Mouse (Mus musculus) heart, adult 8-10 months (tissue): ENCODE results near the gene Blvrb. TPM values are rescaled to one million over a fixed set of nuclear protein-coding genes. Genes with fewer than 3 reads are reported as not detected.
A peak's percentile ranks its signal among the peaks of the same experiment; 100 is the strongest.
"Not testable (repeated sequence)": the region's sequence is repeated elsewhere in the genome, so short reads cannot be mapped to it uniquely, and the experiment has no call there.

Source experiments
- DNase-seq: peaks from one replicate; pipeline ENCODE4 v3.0.0; 2022; ENCODE audit warnings: low spot score
- total RNA-seq, 4 experiments: library from RNA; stranded (reverse); gene quantifications; 2 replicates each; pipeline ENCODE4 v1.2.4; 2022

Gene Blvrb
- total RNA-seq, 4 experiments from 2014 or later: 27.7 to 29.2 (median 29.0) TPM

DNA sequence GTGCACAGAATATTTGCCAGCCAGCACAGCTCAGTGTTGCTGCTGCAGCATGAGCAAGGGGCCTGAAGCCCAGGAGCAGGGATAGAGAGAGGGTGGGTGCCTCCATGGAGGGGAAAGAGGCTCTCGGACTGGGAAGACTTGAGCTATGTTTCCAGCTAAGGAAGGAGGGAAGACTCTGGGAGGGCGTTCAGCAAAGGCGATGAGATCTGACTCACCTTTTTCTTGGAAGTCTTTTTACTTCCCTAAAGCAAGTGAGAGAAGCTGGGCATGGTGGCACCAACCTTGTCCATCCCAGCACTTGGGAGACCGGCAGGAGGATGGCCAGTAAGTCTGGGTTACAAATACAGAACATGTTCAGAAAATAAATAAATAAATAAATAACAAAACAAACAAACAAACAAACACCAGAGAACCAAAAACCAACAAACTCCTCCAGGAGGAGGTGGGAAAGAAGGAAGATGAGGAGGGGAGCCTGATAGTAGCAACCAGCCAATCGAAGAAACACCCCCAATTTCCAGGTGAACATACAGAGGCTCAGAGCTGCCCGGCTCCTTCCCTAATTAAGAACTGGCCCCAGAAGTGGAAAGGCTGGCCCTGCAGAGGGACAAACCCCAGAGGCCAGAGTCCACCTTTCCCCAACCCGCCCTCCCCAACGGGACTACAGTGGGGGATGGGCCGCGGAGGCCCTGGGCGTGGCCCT lies 33.3 kb downstream of the Blvrb start:
- no peak for DNase-seq

DNA sequence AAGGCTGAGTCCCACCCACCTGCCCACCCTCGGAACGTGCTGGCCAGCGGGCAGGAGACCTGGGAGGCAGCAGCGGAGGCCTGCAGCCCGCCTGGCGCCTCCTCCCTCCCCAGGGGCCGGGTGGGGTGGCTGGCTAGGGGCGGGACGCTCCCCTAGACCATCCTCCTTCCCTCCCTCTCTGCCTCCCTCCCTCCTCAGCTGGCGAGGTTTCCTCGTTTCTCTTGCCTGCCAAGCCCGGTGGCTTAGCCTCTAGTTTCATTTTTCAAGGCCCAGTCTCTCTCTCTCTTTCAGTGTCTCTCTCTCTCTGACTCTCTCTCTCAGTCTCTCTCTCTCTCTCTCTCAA lies 33.8 kb downstream of the Blvrb start:
- peak; percentile 89 for DNase-seq

DNA sequence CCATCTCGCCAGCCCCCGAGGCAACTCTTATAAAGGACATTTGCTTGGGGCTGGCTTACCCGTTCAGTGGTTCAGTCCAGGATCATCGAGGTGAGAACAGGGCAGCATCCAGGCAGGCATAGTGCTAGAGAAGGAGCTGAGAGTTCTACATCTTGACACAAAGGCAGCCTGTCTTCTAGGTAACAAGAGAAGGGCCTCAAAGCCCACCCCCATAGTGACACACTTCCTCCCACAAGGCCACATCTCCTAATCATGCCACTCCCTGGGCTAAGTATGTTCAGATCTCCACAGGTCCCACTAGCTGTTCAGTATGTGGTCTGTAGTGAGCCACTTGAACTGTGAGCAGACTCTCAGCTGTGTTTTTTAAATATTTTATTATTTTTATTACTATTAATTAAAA lies 36.1 kb downstream of the Blvrb start:
- no peak for DNase-seq

DNA sequence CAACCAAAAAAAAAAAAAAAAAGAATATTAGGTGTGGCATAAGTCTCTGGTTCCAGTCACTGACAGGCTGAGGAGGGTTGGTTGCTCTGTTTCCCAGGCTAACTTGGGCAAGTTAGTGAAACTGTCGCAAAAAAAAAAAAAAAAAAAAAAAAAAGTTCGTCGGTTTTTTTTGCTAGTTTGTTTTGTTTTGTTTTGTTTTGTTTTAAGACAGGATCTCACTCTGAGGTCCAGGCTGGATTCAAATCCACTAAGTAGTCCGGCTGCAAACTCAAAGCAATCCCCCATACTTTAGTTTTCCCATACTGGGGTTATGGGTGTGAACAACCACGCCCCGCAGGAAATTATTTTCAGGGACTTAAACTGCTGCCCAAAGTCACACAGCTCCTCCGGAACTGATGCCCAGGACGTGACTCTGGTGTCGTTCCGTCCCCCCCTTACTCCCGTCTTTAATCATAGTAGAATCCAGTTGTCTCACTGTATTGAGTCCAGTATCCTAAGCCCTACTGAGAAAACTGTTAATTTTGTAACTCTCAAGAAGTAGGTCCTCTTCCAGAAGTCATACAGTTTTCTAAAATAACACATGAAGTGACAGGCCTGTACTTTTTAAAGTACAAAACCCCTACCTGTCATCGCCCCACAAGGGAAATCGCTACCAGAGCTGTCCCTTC lies 38.5 kb downstream of the Blvrb start:
- peak; percentile 64 for DNase-seq

DNA sequence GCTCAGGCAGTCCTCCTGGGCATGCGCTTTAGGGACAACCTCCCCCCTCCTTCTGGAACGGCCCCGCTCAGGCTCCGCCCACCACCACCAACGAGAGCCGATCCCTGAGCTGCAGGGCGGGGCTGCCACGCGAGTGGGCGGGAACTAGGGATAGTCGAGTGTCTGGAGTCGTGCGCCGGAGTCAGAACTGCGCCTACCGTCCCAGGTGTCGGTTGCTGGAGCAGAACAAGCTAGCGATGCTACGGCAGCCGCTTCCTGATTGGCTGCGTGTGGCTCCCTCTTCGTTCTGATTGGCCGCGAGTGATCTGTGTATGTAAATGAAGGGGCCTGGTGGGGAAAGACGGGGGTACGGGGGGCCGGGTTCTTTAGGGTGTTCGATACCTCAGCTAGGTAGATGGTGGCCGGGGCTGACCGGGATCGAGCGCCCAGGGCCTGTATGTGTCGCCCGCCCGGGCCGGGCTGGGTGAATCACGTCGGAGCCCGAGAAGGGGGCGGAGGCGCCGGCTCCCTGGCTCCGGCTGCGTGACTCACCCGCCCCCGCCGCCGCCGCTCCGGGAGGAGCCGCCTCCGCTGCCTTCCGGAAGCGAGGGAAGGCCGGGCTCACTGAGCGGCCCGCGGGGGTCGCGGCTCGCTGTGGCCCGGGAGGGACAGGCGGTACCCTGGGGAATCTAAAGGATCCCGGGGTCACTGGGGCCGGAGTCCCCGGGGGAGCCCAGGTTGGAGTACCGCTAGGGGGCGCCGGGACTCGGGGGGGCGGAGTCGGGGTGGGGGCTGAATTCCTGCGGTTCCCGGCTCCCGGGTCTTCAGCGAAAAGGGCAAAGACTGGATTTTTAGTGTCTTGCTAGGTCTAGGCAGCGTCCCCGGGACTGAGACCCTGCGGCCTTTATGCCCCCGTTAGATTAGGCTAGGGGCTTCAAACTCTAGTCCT lies 39.3 kb downstream of the Blvrb start, which contains the start of gene Sertad1:
Gene Sertad1, plus strand, starts transcription at position 141 of the 928 bp plus-strand sequence.
- DNase-seq: peak; percentile 100

DNA sequence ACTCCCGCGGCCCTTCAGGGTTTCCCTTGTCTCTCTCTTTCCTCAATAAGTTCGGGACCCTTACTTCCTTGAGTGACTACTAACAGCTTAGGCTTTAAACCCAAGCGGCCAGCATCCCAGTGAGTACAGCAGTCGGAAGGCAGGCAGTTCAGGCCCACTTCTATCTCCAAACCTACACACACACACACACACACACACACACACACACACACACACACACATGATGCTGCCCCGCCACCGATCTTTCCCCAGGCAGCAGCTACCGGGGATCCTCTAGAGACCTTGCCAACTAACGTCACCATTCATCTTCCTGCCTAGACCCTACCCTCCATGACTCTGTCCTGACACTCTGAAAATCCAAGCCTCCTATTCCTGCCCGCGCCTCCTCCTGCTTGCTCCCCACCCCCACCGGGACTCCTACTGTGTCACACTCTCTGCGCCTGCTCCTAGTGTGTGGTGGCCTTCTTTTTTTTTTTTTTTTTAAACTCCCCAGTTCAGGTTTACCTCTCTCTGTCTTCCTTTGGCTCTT lies 40.0 kb downstream of the Blvrb start:
- DNase-seq: no peak

DNA sequence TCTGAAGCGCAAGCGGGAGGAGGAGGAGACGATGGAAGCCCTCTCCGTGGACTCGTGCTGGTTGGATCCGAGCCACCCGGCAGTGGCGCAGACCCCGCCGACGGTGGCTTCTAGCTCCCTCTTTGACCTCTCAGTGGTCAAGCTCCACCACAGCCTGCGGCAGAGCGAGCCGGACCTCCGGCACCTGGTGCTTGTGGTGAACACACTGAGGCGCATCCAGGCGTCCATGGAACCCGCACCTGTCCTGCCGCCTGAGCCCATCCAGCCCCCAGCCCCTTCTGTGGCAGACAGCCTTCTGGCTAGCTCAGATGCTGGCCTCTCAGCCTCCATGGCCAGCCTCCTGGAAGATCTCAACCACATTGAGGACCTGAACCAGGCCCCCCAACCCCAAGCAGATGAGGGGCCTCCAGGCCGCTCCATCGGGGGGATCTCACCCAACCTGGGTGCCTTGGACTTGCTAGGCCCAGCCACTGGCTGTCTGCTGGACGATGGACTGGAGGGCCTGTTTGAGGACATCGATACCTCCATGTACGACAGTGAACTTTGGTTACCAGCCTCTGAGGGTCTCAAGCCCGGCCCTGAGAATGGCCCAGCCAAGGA lies 41.6 kb downstream of the Blvrb start:
- no peak for DNase-seq

DNA sequence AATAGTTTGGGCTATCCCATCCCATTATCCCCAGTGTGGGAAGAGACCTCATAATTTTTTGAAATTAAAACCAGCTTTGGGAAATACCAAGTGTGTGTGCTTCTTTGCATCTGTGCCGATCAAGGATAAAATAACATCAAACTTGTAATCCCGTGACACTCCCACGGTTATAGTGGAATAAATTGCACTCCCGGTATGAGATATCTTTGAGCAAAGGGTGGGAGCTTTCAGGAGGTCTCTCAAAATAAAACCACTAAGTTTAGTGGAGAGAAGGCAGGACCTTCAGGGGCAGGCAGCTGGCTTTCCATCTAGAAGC lies 42.4 kb downstream of the Blvrb start:
- no peak for DNase-seq

DNA sequence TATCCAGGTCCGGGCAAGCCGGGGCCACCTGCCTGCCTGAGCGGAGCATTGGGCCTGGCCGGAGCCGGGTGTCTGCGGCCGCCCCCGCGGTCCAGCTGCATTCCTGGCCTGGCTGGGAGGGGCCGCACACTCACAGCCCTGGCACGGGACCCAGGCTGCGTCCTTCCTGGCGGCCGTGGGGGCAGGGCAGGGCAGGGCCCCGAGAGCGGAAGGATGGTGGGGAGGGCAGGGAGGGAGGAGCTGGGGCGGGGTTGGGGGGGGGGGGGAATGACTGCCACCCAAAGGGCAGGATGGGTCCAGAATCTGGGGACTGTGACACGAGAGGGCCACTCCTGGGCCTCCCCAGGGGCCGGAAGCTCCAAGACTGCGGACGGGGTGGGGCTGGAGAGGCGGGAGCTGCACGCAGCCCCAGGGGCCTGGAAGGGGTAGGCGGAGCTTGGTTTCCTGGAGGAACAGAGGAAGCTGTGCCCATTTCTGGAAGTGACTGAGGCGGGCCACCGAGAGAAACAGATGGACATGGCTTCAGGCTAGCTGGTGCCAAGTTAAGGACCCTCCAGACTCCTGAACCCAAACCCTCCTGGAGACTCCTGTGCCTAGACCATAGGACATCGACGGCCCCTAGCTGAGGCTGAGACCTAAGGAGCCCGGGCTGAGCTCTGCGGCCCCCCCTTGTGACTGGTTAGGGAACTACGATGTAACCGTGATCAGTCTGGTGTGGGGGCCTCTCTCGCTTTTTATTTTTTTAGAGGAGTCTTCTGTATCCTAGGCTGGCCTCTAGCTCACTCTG lies 43.0 kb downstream of the Blvrb start:
- DNase-seq: peak; percentile 94

DNA sequence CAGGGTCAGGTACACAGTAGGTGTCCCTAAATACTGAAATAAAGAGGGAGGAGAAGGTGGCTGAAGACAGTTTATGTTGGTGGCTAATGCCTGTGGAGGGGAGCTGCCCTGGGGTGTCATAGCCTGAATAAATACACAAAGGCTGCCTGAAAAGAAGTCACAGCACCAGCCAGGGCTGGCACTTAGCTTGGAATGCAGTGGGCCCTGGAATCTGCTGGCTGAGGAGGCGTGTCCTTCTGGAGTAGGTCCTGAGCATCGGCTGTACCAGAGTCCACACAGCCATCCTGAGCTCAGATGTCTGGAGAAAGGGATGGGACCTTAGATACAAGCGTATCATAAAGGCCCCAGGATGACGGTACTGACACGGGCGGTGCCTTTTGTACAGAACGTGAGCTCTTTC lies 44.1 kb downstream of the Blvrb start:
- DNase-seq: no peak

DNA sequence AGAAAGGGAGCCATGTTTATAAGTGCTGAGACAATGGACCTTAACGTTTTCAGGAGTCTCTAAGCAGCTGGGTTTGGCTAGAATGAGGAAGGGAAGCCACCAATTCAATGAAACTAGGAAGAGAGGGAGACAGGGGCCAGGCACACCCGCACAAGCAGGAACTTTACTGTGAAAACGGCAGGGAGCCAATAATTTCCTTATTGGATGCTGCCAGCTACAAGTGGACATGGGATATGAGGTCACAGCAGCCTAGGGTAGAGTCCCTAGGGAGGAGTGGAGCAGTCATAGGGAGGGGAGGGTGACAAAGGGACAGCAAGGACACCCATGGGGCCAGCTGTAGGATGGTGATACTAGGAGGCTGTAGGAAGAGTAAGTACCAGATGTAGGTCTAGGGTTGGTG lies 45.2 kb downstream of the Blvrb start:
- DNase-seq: no peak

DNA sequence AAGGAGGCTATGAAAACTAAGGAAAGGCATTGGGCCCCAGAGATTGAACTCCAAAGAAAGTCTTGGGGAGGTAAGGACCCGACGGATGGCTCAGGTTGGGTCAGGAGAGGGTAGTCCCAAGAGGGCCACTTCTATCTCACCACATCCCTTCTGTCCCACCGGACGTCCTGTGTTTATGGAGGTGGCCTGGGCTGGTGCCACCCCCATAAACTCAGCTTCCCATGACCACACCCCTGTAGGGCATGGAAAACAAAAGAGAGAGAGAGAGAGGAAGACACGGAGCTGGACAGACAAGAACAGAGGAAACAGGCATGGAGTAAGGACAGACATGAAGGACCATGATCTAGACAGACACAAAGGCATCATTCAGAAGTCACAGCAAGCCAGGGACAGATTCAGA lies 45.7 kb downstream of the Blvrb start:
- no peak for DNase-seq

DNA sequence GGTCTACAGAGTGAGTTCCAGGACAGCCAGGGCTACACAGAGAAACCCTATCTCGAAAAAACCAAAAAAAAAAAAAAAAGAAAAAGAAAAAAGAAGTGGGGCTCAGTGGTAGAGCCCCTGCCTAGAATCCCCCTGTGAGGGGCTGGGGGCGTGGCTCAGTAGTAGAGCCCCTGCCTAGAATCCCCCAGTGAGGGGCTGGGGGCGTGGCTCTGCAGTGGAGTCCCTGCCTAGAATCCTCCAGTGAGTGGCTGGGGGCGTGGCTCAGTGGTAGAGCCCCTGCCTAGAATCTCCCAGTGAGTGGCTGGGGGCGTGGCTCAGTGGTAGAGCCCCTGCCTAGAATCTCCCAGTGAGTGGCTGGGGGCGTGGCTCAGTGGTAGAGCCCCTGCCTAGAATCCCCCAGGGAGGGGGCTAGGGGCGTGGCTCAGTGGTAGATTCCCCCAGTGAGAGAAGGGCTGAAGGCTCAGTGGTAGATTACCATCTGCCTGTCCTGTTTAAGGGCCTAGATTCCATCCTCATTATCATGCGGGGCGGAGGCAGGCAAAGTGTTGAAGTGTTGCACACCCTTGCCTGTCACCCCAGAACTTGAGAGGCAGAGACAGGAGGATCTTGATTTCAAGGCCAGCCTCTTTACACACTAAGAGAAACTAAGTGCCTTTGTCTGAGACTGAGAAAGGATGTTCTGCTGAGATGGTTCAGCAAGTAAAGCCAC lies 47.0 kb downstream of the Blvrb start:
- DNase-seq: not testable (repeated sequence)

DNA sequence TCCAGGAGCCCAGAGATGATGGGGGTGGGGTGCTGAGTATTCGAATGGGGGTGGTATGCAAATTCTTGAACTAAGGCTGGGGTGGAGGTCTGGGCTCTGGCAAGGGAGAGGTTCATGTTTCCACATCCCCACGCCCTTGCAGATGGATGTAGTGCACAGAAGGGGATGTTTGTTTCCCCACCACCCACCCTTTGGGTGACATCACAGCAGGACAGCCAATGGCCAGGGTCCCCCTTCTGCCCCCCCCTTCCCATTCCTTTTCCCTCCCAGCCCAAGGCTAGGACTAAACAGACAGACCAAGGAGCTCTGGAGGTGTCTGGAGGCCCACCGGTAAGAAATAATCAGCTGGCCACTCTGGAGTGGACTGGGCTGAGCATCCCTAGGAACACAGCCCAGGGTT lies 51.3 kb downstream of the Blvrb start, which contains the start of gene Prx:
Gene Prx, plus strand, starts transcription at position 289 of the 400 bp plus-strand sequence.
- no peak for DNase-seq

DNA sequence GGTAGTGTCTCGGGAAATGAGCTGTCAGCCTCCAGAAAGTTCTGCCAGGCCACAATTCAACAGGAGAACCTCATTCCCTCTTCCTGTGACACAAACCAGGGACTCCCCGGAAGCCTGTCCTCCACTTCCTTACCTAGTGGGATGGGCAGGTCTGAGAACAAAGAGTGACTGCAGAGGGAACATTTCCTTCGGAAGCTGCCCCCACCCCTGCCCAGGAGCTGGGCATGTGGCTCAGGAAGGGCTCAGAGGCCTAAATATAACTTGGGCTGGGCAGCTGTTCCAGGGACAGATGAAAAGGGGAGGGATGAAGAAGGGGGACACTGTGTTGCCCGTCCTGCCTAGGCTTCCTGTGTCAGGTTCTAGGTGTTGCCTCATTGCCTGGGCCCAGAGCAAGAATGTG lies 53.8 kb downstream of the Blvrb start:
- DNase-seq: peak; percentile 61

DNA sequence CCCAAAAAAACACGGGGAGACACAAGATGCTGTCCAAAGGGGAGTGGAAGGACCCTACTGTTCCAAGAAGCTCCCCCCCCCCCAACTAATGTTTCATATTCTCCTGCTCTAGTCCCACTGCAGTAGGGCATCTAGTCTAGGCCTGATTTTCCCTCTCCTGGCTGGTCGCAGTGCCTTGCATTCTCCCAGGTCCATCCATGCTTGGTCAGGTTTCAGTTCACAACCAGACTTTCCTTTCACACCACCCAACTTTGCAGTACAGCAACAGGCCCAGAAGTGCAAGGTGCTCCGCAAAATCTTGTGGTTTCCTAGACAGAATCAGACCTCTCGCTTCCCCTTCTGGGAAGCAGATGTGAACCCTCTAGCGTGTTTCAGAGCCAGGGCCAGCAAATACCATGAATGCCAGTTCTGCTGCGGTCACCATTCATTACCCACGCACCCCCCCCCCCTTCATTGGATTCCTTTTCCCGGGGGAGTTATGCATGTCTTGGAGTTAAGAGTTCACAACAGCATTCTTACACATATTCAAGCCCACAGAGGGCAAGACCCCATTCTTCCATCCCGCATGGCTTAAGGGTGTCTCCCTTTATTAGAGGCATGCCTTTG lies 59.1 kb downstream of the Blvrb start:
- no peak for DNase-seq

DNA sequence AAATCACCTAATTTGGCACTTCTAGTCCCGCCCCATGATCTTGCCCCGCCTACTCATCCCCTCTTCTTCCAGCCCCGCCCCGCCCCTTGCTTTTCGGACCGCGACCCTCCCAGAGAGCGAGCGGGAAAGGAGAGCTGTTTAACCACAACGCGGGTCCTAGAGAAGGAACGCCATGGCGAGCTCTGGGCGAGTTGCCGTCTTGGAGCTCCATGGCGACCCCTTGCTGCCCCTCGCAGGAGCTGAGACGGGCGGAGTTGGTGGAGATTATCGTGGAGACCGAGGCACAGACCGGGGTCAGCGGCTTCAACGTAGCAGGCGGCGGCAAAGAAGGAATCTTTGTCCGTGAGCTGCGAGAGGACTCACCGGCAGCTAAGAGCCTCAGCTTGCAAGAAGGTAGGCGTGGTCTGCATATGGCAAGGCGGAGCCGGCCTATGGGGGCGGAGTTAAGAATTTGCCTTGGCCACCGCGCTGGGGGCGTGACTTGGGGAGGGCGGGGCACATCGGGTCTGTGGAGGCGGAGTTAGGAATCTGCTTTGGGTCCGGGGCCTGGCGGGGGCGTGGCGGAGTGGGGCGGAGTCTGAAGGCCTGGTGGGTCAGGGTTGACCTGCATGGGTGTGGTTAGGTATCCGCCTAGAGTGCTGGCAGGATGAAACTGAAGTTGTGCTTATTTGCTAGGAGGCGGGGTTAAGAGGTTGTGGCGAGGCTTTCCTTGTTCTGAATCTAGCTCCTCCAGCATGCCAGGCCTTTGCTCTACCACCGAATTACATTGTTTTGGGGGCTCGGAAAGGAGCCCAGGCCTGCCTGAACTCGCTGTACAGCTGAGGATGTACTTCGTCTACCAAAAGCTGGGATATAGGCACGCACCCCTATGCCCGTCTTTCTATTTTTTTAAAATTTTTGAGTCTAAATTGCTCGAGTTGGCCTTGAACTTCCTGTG lies 60.2 kb downstream of the Blvrb start:
- DNase-seq: peak; percentile 98

DNA sequence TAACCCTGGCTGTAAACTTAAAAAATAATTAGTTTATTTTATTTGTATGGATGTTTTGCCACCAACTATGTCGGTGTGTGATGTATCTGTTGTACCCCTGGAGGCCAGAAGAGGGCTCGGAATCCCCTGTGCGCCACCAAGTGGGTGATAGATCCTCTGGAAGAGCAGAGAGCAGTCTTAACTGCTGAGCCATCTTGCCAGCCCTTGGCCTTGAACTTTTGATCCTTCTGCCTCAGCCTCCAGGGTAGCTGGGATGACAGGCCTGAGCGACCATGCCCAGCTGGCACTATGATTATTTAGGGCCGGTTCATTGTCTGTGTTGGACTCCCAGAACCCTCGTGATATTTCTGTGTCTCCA lies 60.8 kb downstream of the Blvrb start:
- peak; percentile 61 for DNase-seq

DNA sequence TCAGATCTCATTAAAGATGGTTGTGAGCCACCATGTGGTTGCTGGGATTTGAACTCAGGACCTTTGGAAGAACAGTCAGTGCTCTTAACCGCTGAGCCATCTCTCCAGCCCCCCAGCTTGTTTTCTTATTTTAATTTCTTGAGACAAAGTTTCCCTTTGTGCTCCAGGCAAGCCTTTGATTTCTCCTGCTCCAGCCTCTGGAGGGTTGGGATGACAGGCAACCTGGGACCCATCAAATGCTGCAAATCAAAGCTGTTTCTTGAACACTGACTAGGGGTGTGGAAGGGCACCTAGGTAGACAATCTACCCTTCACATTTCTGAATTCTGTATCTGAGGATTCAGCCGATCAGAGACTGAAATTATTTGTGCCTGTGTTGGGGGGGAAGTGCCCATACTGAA lies 63.0 kb downstream of the Blvrb start:
- no peak for DNase-seq
